Mouse (Mus musculus): ENCODE measurements around the gene Bod1l.

GRCm38 (mm10) chr5:41790517-41790916 lies 53.6 kb downstream of the Bod1l start:
- no peak for TF ChIP-seq POLR2A (IDR thresholded peaks at IDR 0.05; ENCODE audit: insufficient read depth, low read depth, low read length)
- TF ChIP-seq CTCF (IDR thresholded peaks at IDR 0.05; ENCODE audit: insufficient read depth, low read depth, low read length), result no peak
